Mouse (Mus musculus) bone marrow macrophage, adult 2 months (primary cell): ENCODE results near the gene Aldoart2.

Source experiments
- CTCF ChIP-seq: IDR thresholded peaks from 2 replicates; pipeline ENCODE4 v1.5.1; 2012; ENCODE audit warnings: low read depth, mild to moderate bottlenecking, low read length, moderate library complexity
- POLR2A ChIP-seq: IDR thresholded peaks from 2 replicates; pipeline ENCODE4 v1.6.1; 2012; ENCODE audit warnings: mild to moderate bottlenecking, low read depth, low read length, borderline replicate concordance

DNA sequence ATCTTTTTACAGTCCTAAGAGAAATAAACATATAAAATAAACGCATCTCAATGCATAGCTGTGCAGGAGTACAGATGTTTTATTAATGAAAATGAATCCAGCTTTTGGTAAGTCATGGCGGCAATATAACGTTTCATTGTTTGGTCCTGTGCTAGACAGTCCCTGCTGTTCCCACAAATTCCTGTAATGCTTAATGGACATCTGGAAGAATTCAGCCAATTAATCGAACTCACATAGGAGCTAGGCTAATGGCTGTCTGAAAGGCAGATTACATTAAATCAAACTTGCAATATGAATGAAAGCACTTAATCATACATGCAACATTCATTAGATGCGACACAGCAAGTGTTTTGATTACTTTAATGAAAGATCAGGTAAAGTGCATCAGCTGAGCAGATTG lies 1.8 kb downstream of the Aldoart2 start:
- no peak for TF ChIP-seq POLR2A
- no peak for TF ChIP-seq CTCF
